Mouse (Mus musculus): ENCODE results near the gene Tmppe.
"Not testable (repeated sequence)": the region's sequence is repeated elsewhere in the genome, so short reads cannot be mapped to it uniquely, and the experiment has no call there.

The Tmppe gene

GRCm38 (mm10) chr9:114400949-114401684, at the start of gene Tmppe, which contains the start of gene Glb1:
Gene Tmppe, plus strand, starts transcription at chr9:114401105.
Gene Glb1, plus strand, starts transcription at chr9:114401076.
- in situ Hi-C loops (cut with MboI; ENCODE audit: unreplicated experiment in 2 of 2) = loop anchor here in 1 of 2 experiments (25.0 kb wide), 2 partner anchors 536 to 911 kb away; partner anchors contain the start of genes Gpd1l and Stt3b

- in situ Hi-C loops (cut with MboI; ENCODE audit: unreplicated experiment in 2 of 2) = no loop called here
Observed at GRCm38 (mm10) chr9:114367783-114368470, 33.0 kb upstream of the Tmppe start.

DNA sequence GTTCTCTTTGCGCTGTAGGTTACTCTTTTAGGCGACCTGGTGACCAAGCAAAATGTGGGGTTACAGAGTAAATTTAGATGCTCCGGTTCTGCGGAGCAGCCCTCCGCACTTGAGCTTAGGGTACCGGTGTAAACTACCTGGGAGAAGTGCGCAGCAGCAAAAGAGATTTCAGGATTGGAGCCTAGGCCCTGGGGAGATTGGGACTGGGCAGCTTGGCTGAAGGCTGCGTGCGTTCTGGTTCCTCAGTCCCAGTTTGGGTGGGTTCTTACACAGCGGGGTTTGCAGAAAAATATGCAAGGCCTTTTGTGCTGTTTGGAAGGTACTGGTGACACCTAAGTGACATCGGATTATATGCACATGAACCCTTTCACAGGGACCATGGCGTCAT, 32.4 kb upstream of the Tmppe start:
- in situ Hi-C loops (cut with MboI; ENCODE audit: unreplicated experiment in 2 of 2) = no loop called here

- in situ Hi-C loops (cut with MboI; ENCODE audit: unreplicated experiment in 2 of 2) = not testable (repeated sequence)
Observed at GRCm38 (mm10) chr9:114369389-114369788, 31.5 kb upstream of the Tmppe start.

GRCm38 (mm10) chr9:114371717-114372116, 29.2 kb upstream of the Tmppe start:
- in situ Hi-C loops (cut with MboI; ENCODE audit: unreplicated experiment in 2 of 2) = not testable (repeated sequence)

- in situ Hi-C loops (cut with MboI; ENCODE audit: unreplicated experiment in 2 of 2) = loop anchor here in 1 of 2 experiments (25.0 kb wide), 4 partner anchors 388 to 937 kb away; partner anchors contain the start of genes Clasp2, Gpd1l and Stt3b
Observed at GRCm38 (mm10) chr9:114375276-114375962, 25.5 kb upstream of the Tmppe start.

GRCm38 (mm10) chr9:114377168-114377567, 23.7 kb upstream of the Tmppe start:
- in situ Hi-C loops (cut with MboI; ENCODE audit: unreplicated experiment in 2 of 2) = loop anchor here in 1 of 2 experiments (25.0 kb wide), 4 partner anchors 390 to 935 kb away; partner anchors contain the start of genes Clasp2, Gpd1l and Stt3b

GRCm38 (mm10) chr9:114379871-114380270, 21.0 kb upstream of the Tmppe start:
- in situ Hi-C loops (cut with MboI; ENCODE audit: unreplicated experiment in 2 of 2) = loop anchor here (5.0 to 25.0 kb wide), 6 partner anchors 58 to 932 kb away; partner anchors contain the start of genes Clasp2 (in 1 of the 2), Gpd1l (in 1 of the 2) and Stt3b (in 1 of the 2)

DNA sequence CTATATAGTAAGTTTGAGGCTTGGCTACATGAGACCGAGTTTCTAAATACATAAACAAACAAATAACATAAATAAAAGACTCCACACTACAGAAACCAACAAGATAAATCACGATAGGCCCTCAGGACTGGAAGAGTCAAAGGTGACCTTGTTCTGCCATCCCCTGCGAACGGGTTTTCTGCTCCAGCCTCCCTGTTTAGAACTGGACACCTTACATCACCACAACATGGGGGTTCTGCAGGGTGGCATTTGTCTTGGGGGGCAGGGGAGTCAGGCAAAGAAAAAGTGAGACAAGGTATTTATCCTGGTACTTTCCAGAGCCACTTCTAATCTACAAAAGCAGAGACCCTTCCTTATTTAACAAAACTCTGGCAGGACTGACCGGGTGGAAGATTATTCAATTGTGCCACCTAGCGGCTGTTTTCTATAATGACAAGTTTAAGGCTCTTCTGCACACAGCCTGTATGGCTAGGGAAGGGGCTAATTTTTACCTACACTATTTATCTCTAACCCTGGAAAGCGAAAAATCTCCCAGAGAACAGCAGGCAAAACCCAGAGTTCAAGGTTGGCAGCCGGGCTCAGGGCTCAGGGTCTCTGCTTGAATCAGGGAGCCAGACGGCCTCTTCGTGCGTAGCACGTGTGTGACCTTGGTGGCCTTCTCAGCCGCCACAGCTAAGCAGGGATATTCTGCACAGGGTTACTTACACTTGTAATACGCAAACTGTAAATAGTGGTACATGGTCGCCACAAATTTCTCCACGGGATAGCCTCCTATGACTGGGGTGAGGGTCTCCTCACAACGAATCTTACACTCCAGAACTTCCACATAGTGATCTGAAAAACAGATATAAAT, 19.8 kb upstream of the Tmppe start:
- in situ Hi-C loops (cut with MboI; ENCODE audit: unreplicated experiment in 2 of 2) = loop anchor here (5.0 to 25.0 kb wide), 6 partner anchors 59 to 931 kb away; partner anchors contain the start of genes Clasp2 (in 1 of the 2), Gpd1l (in 1 of the 2) and Stt3b (in 1 of the 2)

GRCm38 (mm10) chr9:114382936-114383710, 17.8 kb upstream of the Tmppe start:
- in situ Hi-C loops (cut with MboI; ENCODE audit: unreplicated experiment in 2 of 2) = loop anchor here (5.0 to 25.0 kb wide), 6 partner anchors 61 to 929 kb away; partner anchors contain the start of genes Clasp2 (in 1 of the 2), Gpd1l (in 1 of the 2) and Stt3b (in 1 of the 2)

DNA sequence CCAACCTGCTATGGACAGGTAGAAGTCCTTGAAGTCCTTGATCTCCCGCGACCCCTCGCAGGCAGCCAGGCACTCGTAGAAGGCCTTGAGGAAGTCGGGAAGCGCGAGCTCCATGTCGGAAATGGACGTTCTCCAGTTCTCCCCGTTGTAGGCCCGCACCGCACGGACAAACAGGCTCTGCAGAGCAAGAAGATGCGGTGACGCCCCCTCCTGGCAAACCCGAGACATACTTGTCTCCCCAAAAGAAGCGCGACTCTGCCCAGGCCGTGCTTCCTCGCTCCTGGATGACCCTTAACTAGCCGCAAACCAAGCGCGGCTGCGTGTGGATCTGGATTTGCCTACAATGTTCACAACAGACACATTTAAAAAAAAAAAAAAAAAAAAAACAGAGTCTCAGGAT, 16.2 kb upstream of the Tmppe start:
- in situ Hi-C loops (cut with MboI; ENCODE audit: unreplicated experiment in 2 of 2) = loop anchor here (5.0 to 25.0 kb wide), 6 partner anchors 62 to 928 kb away; partner anchors contain the start of genes Clasp2 (in 1 of the 2), Gpd1l (in 1 of the 2) and Stt3b (in 1 of the 2)

- in situ Hi-C loops (cut with MboI; ENCODE audit: unreplicated experiment in 2 of 2) = loop anchor here in 1 of 2 experiments (25.0 kb wide), 4 partner anchors 398 to 927 kb away; partner anchors contain the start of genes Clasp2, Gpd1l and Stt3b
Observed at GRCm38 (mm10) chr9:114385160-114385559, 15.7 kb upstream of the Tmppe start.

GRCm38 (mm10) chr9:114387086-114387485, 13.8 kb upstream of the Tmppe start:
- in situ Hi-C loops (cut with MboI; ENCODE audit: unreplicated experiment in 2 of 2) = loop anchor here in 1 of 2 experiments (25.0 kb wide), 4 partner anchors 400 to 925 kb away; partner anchors contain the start of genes Clasp2, Gpd1l and Stt3b

GRCm38 (mm10) chr9:114388288-114388687, 12.6 kb upstream of the Tmppe start:
- in situ Hi-C loops (cut with MboI; ENCODE audit: unreplicated experiment in 2 of 2) = loop anchor here in 1 of 2 experiments (25.0 kb wide), 4 partner anchors 401 to 924 kb away; partner anchors contain the start of genes Clasp2, Gpd1l and Stt3b

DNA sequence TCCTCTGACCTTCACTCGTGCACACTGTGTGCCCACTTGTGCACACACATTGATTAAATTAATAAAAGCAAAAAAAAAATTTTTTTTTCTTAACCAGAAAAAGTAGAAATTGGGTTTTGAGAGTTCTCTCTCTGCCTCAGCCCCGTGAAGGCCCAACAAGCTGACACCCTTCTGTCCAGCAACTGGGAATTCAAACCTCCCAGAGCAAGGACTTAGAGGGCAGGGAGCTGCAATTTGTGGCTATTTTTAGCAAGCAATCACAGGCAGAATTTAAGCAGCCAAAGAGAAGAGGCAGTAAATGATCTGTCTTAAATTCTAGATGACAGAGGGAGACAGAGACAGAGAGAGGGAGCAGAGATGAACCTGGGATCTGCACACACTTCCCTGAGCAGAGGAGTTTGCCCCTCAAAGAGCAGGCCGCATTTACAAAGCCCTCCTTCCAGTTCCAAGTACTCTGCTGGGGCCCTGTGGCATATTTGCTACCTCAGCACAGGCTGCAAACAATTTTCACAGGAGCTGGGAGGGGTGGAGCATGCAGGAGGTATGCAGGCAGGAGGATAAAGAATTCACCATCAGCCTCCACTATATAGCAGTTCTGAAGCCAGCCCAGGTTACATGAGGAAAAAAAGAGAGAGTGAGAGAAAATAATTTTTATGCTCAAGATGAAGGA, 12.1 kb upstream of the Tmppe start:
- in situ Hi-C loops (cut with MboI; ENCODE audit: unreplicated experiment in 2 of 2) = loop anchor here in 1 of 2 experiments (25.0 kb wide), 4 partner anchors 402 to 923 kb away; partner anchors contain the start of genes Clasp2, Gpd1l and Stt3b

DNA sequence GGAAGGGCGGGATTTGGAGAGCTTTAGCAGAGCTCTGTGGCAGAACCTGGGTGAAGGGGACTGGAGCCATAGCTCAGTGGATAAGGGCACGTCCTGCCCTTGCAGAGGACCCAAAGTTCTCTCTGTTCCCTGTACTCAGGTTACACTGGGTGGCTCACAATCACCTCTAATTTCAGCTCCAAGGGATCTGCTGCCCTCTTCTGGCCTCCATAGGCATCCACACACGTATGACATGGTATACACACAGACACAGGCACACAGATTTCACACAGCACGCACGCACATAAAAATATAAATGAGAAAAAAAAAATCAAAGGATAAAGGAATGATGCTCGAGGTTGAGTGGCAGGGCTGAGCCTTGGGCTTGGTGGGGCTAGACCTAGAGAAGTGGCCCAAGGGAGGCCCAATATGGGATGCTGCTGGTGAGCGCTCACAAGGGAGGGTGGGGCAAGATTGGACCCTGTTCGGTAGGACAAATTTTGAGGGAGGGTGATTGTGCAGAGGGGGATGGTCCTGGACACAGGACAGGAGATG, 11.5 kb upstream of the Tmppe start:
- in situ Hi-C loops (cut with MboI; ENCODE audit: unreplicated experiment in 2 of 2) = loop anchor here in 1 of 2 experiments (25.0 kb wide), 4 partner anchors 402 to 923 kb away; partner anchors contain the start of genes Clasp2, Gpd1l and Stt3b

All from v-Abl transformed pro-B cells (cell line).